Mouse (Mus musculus) adrenal gland, postnatal 4 days (tissue): ENCODE data around the gene Xlr5b. TPM values are rescaled to one million over a fixed set of nuclear protein-coding genes. Genes with fewer than 3 reads are reported as not detected.
"Not testable (repeated sequence)": the region's sequence is repeated elsewhere in the genome, so short reads cannot be mapped to it uniquely, and the experiment has no call there.

ENCODE experiments used
- DNase-seq, 2 experiments: peaks; one replicate each; pipeline ENCODE4 v3.0.0; 2021 to 2022; ENCODE audit warnings: low spot score in 2 of 2, mixed read lengths in 2 of 2
- long read RNA-seq, 2 experiments: library from polyadenylated mRNA; stranded (forward); transcript quantifications; one replicate each; pipeline ENCODE4 v2.0.0; 2021
- total RNA-seq, 2 experiments: library from RNA; stranded (reverse); gene quantifications; 2 replicates each; pipeline ENCODE4 v1.2.3; 2021

Xlr5b gene
- total RNA-seq = under 1 TPM in 1 of 2 experiments, not detected in 1; 0.31 TPM
- long read RNA-seq, experiment 1 = 0 reads
- long read RNA-seq, experiment 2 = 0 reads

DNA sequence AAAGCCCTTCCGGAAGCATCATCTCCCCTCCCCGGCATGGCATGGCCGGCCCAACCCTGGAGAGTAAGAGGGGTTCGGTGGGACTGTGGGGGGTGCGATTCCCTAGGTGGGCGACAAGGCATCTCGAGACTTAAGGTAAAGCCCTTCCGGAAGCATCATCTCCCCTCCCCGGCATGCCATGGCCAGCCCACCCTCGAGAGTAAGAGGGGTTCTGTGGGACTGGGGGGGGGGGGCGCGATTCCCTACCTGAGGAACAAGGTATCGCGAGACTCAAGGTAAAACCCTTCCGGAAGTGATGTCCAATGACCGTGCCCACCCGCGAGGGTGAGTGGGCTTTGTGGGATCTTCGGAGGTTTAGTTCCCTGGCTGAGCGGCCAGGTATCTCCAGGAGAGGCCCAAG lies at the start of gene Xlr5b:
TSS of gene Xlr5b (plus strand) at position 301 of the 400 bp plus-strand sequence.
- DNase-seq = not testable (repeated sequence)

DNA sequence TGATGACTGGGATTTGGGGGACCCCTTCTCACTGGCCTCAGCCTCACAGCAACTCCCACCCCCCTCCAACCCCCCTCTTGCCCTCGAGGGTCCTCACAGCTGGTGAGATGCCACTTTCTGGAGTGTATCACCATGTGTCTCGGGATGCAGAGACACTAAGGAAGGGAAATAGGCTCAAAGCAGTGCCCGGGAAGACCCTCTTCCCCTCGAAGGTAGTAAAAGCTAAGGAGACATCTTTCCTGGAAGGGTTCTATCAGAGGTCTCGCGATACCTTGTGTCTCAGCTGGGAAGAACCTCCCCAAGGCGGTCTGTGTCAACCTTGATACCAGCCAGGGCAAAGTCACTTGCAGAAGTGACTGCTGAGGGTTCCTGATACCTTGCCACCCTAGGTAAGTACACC lies 31.8 kb upstream of the Xlr5b start, which contains the start of gene Gm14685:
TSS of gene Gm14685 (plus strand) at position 301 of the 400 bp plus-strand sequence.
- DNase-seq = not testable (repeated sequence)

DNA sequence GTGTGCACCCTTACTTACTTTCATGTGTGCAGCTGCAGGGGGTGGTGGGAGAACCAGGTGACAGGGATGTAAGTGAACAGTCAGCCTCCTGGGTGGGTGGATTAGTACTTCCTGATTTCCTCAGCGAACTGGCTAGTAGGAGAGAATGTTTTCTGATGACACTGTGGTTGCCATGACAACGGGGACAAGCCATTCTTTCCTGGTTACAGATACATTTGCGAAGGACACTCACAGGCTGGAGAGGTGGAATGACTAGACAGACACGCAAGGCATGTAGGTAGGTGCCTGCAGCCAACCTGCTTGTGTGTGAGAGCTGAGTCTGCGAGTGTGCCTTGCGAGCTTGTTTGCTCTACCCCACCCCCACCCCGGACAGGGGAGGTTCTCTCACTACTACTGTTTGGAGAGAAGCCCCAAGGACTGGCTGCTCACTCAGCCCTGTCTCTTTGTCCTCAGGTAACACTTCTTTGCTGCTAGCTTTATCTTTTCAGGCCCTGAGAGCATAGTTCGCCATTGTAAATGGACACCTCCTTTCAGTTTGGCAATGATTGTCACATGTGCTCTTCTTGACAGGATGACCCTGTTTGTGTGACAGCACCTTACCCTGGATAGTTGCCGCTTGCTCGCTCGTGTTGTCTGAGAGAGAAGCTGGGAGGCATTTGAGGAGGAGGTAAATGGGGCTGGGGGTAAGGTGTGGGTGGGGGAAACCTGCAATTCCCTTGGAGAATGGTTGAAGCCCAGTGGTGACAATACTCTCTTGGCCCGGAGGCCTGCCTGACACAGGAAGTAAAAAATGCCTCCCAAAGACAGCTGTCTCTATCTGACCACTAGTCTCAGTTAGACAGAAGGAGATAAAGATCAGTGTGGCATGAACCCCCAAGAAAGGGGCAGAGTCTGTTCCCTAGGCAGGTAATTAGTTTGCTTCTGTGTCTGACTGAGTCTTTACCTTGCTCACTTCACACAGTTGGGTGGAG lies 25.5 kb upstream of the Xlr5b start:
- not testable (repeated sequence) for DNase-seq

DNA sequence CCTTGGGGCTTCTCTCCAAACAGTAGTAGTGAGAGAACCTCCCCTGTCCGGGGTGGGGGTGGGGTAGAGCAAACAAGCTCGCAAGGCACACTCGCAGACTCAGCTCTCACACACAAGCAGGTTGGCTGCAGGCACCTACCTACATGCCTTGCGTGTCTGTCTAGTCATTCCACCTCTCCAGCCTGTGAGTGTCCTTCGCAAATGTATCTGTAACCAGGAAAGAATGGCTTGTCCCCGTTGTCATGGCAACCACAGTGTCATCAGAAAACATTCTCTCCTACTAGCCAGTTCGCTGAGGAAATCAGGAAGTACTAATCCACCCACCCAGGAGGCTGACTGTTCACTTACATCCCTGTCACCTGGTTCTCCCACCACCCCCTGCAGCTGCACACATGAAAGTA lies 5.4 kb upstream of the Xlr5b start:
- not testable (repeated sequence) for DNase-seq

DNA sequence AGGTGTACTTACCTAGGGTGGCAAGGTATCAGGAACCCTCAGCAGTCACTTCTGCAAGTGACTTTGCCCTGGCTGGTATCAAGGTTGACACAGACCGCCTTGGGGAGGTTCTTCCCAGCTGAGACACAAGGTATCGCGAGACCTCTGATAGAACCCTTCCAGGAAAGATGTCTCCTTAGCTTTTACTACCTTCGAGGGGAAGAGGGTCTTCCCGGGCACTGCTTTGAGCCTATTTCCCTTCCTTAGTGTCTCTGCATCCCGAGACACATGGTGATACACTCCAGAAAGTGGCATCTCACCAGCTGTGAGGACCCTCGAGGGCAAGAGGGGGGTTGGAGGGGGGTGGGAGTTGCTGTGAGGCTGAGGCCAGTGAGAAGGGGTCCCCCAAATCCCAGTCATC lies 754 bp downstream of the Xlr5b start, which contains the start of gene DXBay18:
TSS of gene DXBay18 (minus strand) at position 101 of the 400 bp plus-strand sequence.
- not testable (repeated sequence) for DNase-seq

DNA sequence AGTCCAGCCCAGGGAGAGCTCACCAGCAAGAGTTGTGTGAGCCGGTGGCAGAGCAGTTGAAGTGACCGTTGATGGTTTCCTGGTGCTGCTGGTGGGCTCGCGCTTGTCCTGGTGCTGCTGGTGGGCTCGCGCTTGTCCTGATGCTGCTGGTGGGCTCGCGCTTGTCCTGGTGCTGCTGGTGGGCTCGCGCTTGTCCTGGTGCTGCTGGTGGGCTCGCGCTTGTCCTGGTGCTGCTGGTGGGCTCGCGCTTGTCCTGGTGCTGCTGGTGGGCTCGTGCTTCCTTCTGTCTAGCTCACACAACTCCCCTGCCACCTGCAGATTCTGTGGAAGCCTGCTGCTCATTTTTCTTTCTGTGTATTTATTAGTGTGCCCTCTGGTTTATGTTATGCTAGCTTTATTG lies 28.3 kb downstream of the Xlr5b start, which contains the start of gene Spin2d:
TSS of gene Spin2d (minus strand) at position 101 of the 400 bp plus-strand sequence.
- DNase-seq = not testable (repeated sequence)

DNA sequence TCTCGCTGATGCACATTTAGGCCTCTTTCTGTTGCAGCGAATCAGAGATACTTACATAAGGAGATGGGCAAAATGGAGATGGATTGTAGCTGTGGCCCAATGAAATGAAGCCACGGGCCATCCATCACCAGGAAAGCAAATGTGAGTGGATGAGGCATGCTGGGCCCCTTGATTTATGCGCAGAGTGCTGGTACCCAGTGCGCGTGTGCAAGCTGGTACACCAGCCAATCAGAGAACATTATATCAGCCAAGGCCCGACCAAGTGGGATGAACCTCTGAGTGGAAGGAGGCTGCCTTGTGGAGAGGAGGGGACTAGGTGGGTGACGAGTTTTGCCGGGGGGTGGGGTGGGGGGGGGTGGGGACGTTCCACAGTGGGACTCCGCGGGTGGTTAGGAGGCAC lies 43.3 kb downstream of the Xlr5b start, which contains the start of gene Xlr3b:
TSS of gene Xlr3b (plus strand) at position 274 of the 400 bp plus-strand sequence.
- DNase-seq = not testable (repeated sequence)

Other genes starting within 250 kb of the Xlr5b start
- 10 to 100 TPM; 45.9 to 46.0 TPM for gene Cetn2, start 230.4 kb upstream of the Xlr5b start, total RNA-seq
- 10 to 100 TPM; 25.2 to 25.5 TPM for gene Nsdhl, start 230.2 kb upstream of the Xlr5b start, total RNA-seq
- gene Zfp185, start 161.5 kb upstream of the Xlr5b start, total RNA-seq = 1 to 10 TPM; 5.3 to 7.2 TPM
- under 1 TPM in 1 of 2 experiments, not detected in 1; 0.20 TPM for gene Pnma5, start 111.7 kb upstream of the Xlr5b start, total RNA-seq
- 1 to 10 TPM; 1.5 to 1.6 TPM for gene Pnma3, start 84.0 kb upstream of the Xlr5b start, total RNA-seq
- gene Xlr4a, start 66.3 kb upstream of the Xlr5b start, total RNA-seq = 1 to 10 TPM in 1 of 2 experiments, not detected in 1; 1.3 TPM
- 1 to 10 TPM; 1.5 to 2.5 TPM for gene Xlr3a, start 51.7 kb upstream of the Xlr5b start, total RNA-seq
- gene Gm14685, start 31.7 kb upstream of the Xlr5b start, total RNA-seq = under 1 TPM; 0.22 to 0.65 TPM
- not detected for gene DXBay18, start 654 bp downstream of the Xlr5b start, total RNA-seq
- gene Spin2d, start 28.2 kb downstream of the Xlr5b start, total RNA-seq = not detected
- gene Xlr3b, start 43.4 kb downstream of the Xlr5b start, total RNA-seq = 10 to 100 TPM in 1 of 2 experiments, 1 to 10 TPM in 1; 4.5 to 14.5 TPM
- 1 to 10 TPM in 1 of 2 experiments, under 1 TPM in 1; 0.53 to 1.7 TPM for gene Xlr4b, start 65.5 kb downstream of the Xlr5b start, total RNA-seq
- 1 to 10 TPM; 9.0 to 9.8 TPM for gene F8a, start 79.5 kb downstream of the Xlr5b start, total RNA-seq
- gene Xlr4c, start 94.3 kb downstream of the Xlr5b start, total RNA-seq = not detected
- gene Xlr3c, start 116.6 kb downstream of the Xlr5b start, total RNA-seq = under 1 TPM in 1 of 2 experiments, not detected in 1; 0.20 TPM
- gene Xlr5a, start 144.2 kb downstream of the Xlr5b start, total RNA-seq = not detected
- gene Xlr5c, start 144.2 kb downstream of the Xlr5b start, total RNA-seq = not detected
- not detected for gene Gm45015, start 188.0 kb downstream of the Xlr5b start, total RNA-seq
- gene Zfp275, start 193.8 kb downstream of the Xlr5b start, total RNA-seq = 10 to 100 TPM; 26.6 to 28.8 TPM
- gene Gm18336, start 249.9 kb downstream of the Xlr5b start, total RNA-seq = not detected